Mouse (Mus musculus) olfactory bulb, adult 2 months (tissue): Measurements from ENCODE around the gene Adar.
A peak's percentile ranks its signal among the peaks of the same experiment; 100 is the strongest.

Experiments
- CTCF ChIP-seq: fragments of 200-500 bp; IDR thresholded peaks from 2 replicates; pipeline ENCODE4 v1.5.1; 2012; ENCODE audit warnings: low read depth, mild to moderate bottlenecking, low read length, moderate library complexity; ENCODE audit not compliant: insufficient read depth
- POLR2A ChIP-seq: fragments of 200-500 bp; IDR thresholded peaks from 2 replicates; pipeline ENCODE4 v1.6.1; 2012; ENCODE audit warnings: mild to moderate bottlenecking, low read depth, low read length, moderate library complexity; ENCODE audit not compliant: insufficient read depth

DNA sequence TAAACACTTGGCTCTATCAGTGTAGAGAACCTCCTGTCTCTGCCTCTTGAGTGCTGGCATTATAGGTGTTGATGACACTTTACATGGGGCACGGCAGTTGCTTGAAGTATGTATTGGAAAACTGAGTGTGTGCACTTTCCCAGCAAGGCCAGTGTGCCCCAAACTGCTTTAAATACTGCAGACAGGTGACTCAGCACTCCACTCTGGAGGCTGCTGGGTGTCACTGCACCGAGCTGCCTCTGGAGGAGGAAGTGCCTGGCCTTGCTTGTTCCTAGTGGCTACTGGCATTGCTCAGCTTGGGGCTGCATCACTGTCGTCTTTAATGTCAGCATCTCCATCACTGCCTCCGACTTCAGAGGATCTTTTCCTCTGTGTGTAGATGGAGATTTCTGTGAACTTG is 12.2 kb downstream of the Adar start:
- TF ChIP-seq POLR2A (no peak), CTCF (peak; percentile 43)
